Mouse (Mus musculus): Measurements from ENCODE around the gene Efcab9. TPM values are rescaled to one million over a fixed set of nuclear protein-coding genes. Genes with fewer than 3 reads are reported as not detected.

Gene Efcab9
- polyA plus RNA-seq (2016; fragmentation: Nextera tagmentation; extraction: Ambion mirVana), result 0.21 and 0.25 TPM in 2 replicates

DNA sequence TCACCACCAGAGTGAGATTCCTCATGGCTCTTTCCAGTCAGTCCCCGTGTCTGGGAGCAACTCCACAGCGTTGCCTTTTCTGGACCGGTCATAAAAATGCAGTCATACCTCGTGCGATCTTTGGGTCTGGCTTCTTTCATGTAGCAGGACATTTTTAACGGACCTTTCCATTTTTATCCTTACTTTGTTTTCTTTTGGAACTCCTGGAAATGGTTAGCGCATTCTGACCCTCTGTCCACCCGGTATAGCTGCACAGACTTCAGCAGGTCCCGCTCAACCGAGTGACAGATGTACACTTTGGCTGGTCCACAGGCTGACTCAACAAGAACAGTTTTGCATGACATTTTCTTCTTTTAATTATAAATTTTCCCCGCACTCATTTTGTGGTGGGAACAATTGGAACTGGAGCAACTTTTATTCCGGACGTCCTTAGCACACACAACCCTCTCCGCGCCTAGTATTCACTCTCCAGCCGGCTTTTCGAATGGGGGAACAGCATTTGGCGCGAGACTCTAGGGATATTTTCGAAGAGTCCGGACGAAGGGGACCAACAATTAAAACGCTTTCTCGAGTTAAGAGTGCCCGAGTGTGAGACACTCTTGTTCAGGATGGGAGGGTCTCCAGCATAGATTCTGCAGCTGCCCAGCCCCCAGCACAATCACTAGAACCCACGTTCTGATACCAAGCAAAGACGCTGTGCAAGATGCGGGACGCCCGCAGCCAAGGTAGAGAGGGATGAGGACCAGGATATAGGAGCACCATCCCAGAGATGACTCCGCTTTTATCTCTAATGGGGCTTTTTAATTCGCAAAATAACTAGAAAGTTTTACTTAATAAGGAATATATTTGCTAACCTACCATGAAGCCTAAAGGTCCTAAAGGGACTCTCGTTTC is at the start of gene Efcab9:
Efcab9 (minus strand) TSS at position 211 of the 894 bp plus-strand sequence.
- H3K4me3 ChIP-seq, result peak within 1 kb of the TSS; percentile 65
- 7% methylated on average over 33 of the region's 33 CpGs for WGBS
- peaks cover 52% of the 10 kb centered on the region for H3K27me3 ChIP-seq (ENCODE audit: poor library complexity, severe bottlenecking)
- no peaks in the 10 kb centered on the region for H3K9me3 ChIP-seq
- peak within 1 kb of the TSS; percentile 83 for H3K27ac ChIP-seq
- DNase-seq (ENCODE audit: extremely low spot score, low spot score), result peak; percentile 49
- H3K4me1 ChIP-seq, result peaks cover 43% of the 10 kb centered on the region
- 0 out of 2 replicates have a peak, but pooled peaks cover 3% of the 10 kb centered on the region for H3K36me3 ChIP-seq (replicated peaks)

DNA sequence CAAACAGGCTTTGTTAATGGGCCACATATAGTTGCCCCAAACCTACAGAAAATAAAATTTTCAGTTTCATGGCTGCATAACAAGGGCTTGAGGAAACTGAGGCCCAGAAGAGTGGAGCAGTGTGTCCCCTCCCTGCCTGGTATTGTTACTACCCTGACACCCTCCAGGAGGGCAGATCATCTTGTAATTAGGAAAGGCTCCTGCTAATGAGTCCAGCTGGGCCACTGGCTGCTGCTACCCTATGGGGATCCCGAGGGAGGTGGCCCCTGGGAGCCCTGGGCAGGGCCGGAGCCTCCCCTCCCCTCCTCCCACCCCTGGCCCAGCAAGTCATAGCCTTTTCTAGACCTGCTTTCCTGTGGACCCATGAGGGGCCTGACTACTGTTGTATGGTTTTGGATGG is 49.1 kb upstream of the Efcab9 start:
- 46% methylated on average over 2 of the region's 2 CpGs for WGBS
- Histone ChIP-seq H3K36me3 (replicated peaks) (0 out of 2 replicates have a peak, but pooled peaks cover 2% of the 10 kb centered on the region), H3K27ac (peak overlapping the region; percentile 37; the same call in 1 of the 2 replicates), H3K27me3 (ENCODE audit: poor library complexity, severe bottlenecking) (no peaks in the 10 kb centered on the region), H3K4me1 (peaks cover 18% of the 10 kb centered on the region), H3K9me3 (no peaks in the 10 kb centered on the region), H3K4me3 (no peak overlapping the region)
- DNase-seq (ENCODE audit: extremely low spot score, low spot score), result no peak

DNA sequence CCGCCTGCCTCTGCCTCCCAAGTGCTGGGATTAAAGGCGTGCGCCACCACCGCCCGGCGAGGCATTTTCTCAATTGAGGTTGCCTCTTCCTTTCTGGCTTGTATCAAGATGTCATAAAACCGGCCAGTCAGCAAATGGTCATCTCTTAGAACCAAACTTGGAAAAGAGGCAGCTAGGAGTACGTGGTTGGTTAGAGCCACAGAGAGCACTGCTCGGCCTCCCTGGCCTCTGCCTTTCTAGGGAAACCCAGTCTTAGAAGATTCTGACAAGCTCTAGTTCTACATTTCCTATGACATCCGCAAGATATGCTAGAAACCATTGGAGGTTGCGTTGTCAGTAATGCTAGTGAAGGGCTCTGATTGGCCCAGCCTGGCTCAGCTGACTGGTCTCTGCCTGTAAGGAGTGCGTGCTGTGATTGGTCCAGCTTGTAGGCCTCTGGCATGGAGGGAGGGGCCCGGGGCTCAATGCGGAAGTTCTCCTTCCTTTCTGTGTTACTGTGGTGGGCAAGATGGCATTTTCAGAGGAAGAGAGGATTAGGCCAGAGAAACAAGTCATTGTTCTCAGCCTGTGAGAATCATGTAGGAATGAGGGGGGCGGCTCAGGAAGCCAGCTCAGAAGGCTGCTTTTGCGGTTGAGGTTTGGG is 48.5 kb upstream of the Efcab9 start:
- 0 out of 2 replicates have a peak overlapping the region, but pooled peaks have one; percentile 37 for H3K27ac ChIP-seq
- H3K27me3 ChIP-seq (ENCODE audit: poor library complexity, severe bottlenecking), result no peaks in the 10 kb centered on the region
- WGBS, result 74% methylated on average over 16 of the region's 16 CpGs

DNA sequence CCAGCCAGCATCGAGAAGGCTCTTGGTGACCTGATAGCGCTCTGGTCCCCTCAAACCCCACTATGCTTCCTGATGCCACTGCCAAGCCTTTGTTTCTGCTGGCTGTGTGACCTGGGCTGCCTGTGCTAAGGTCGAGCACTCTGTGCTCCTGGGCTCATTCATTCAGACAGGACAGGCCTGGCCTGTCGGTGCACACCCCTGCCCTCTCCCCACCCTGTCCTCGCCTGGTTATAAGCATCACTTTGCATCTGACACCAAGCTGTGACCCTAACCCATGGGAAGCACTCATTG is 44.8 kb upstream of the Efcab9 start:
- Histone ChIP-seq H3K4me1 (peaks cover 18% of the 10 kb centered on the region), H3K27ac (peak overlapping the region; percentile 41; the same call in 1 of the 2 replicates), H3K4me3 (no peak overlapping the region), H3K36me3 (replicated peaks) (0 out of 2 replicates have a peak, but pooled peaks cover 2% of the 10 kb centered on the region), H3K9me3 (no peaks in the 10 kb centered on the region), H3K27me3 (ENCODE audit: poor library complexity, severe bottlenecking) (no peaks in the 10 kb centered on the region)
- WGBS, result 77% methylated on average over 5 of the region's 5 CpGs
- no peak for DNase-seq (ENCODE audit: extremely low spot score, low spot score)

More for the DNA sequence above, 48.5 kb upstream of the Efcab9 start:
- H3K9me3 ChIP-seq, result no peaks in the 10 kb centered on the region
- H3K4me3 ChIP-seq, result no peak overlapping the region
- H3K36me3 ChIP-seq (replicated peaks), result 0 out of 2 replicates have a peak, but pooled peaks cover 2% of the 10 kb centered on the region
- DNase-seq (ENCODE audit: extremely low spot score, low spot score), result no peak
- peaks cover 18% of the 10 kb centered on the region for H3K4me1 ChIP-seq

DNA sequence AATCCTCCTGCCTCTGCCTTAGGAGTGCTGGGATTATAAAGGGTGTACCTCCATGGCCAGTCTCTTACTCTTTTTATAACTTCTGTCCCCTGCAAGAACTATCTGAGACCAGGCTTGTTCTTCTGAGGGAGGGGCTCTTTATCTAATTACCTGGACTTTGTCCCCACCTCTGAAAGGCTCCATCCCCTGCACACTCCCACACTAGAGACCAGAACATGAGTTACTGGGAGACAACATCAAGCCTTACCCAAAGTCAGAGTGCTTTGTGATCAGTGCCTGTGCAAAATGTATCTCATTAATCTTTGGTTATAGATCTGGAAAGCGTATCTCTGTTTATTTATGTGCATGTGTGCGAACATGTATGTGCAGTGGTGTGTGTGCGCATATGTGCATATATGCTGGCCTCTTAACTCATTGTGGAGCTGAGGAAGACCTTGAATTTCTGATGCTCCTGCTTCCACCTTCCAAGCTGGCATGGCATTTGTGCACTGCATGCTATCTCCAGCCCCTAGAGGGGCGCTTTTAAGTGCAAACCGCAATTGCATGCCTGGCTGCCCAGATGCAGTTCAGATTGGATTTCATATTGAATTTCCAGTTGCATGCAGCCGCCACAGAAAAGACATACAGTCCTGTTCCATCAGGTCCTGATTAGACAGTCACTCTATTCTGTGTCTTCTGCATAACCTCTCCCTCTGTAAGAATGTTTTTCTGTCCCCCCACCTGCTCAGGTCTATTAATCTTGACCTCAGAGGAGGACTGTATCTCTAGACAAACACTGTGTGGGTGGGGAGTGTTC is 44.3 kb upstream of the Efcab9 start:
- peaks cover 15% of the 10 kb centered on the region for H3K4me1 ChIP-seq
- H3K27ac ChIP-seq, result peak overlapping the region; percentile 41; the same call in 1 of the 2 replicates
- H3K4me3 ChIP-seq, result no peak overlapping the region
- no peaks in the 10 kb centered on the region for H3K27me3 ChIP-seq (ENCODE audit: poor library complexity, severe bottlenecking)
- H3K9me3 ChIP-seq, result no peaks in the 10 kb centered on the region
- H3K36me3 ChIP-seq (replicated peaks), result 0 out of 2 replicates have a peak, but pooled peaks cover 2% of the 10 kb centered on the region
- WGBS, result 93% methylated on average over 6 of the region's 6 CpGs
- no peak for DNase-seq (ENCODE audit: extremely low spot score, low spot score)

DNA sequence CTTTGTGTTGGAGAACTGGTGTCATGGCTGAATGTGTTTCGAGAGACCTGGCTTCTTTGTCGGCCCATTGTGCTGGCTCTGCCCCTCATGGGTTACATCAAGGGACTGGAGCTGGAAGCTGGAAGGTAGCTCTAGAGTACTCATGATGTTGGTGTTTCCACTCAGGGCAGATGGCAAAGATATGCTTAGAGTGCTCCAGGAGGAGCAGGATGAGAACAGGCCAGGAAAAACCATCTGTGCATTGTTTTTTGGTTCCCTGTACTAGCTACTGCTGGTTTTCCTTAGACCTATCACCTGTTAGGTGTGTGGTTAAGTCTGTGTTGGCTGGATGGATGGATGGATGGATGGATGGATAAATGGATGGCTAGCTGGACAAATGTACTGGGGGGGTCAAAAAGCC is 41.8 kb upstream of the Efcab9 start:
- Histone ChIP-seq H3K9me3 (no peaks in the 10 kb centered on the region), H3K36me3 (replicated peaks) (no peaks in the 10 kb centered on the region), H3K4me3 (no peak overlapping the region), H3K27ac (no peak overlapping the region), H3K27me3 (ENCODE audit: poor library complexity, severe bottlenecking) (no peaks in the 10 kb centered on the region), H3K4me1 (peaks cover 8% of the 10 kb centered on the region)
- 91% methylated on average over 2 of the region's 2 CpGs for WGBS
- DNase-seq (ENCODE audit: extremely low spot score, low spot score), result no peak

DNA sequence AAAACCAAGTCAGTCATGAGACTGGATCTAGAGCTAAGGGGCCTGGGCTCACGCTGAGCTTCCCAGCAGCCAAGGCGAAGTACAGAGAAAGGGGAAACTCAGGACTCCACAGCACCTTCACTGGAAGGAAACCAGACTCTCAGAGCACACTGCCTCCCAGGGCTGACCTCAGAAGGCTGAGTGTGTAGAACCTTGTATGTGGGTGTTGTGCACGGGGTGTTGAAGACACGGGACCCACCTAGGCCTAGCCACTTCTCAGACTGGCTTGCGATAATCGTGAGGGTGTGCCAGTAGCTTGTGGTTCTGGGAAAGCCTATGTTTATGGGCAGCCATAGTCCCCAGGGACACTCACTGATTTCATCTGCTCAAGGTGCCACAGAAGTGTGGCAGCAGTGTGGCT is 39.2 kb upstream of the Efcab9 start:
- Histone ChIP-seq H3K4me3 (no peak overlapping the region), H3K4me1 (peaks cover 11% of the 10 kb centered on the region), H3K27ac (no peak overlapping the region), H3K36me3 (replicated peaks) (no peaks in the 10 kb centered on the region), H3K9me3 (no peaks in the 10 kb centered on the region), H3K27me3 (ENCODE audit: poor library complexity, severe bottlenecking) (no peaks in the 10 kb centered on the region)
- 90% methylated on average over 6 of the region's 6 CpGs for WGBS
- no peak for DNase-seq (ENCODE audit: extremely low spot score, low spot score)

DNA sequence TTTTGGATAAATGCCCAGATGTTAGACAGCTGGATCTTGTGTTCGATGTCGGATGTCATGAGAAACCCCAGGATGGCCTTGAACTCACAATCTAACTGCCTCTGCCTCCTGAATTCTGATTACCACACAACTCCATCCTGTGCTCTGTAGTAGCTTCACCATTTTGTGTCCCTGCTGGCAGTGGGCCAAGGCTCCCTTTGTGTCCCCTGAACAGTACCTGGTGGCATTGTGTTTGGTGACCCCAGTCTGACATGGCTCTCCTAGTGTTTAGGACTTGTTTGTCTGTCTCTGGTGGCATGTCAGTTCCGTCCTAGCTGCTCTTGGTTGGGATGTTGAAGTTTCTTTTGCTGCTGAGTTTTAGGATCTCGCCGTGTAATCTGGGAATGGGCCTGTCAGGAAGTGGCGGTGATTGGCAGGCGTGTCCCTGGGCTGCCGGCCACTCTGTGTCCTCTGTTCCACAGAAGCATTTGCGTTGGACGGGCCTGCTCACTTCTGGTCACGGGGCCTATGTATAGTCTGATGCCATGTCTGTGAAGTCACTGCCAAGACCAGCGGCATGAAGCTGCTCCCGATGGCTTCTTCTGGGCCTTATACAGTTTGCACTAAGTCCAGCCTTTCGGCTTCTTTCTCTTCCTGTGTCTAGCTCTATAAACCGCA is 36.9 kb upstream of the Efcab9 start:
- WGBS, result 94% methylated on average over 15 of the region's 15 CpGs
- H3K27ac ChIP-seq, result no peak overlapping the region
- H3K4me1 ChIP-seq, result peaks cover 24% of the 10 kb centered on the region
- no peaks in the 10 kb centered on the region for H3K36me3 ChIP-seq (replicated peaks)
- no peaks in the 10 kb centered on the region for H3K27me3 ChIP-seq (ENCODE audit: poor library complexity, severe bottlenecking)
- no peaks in the 10 kb centered on the region for H3K9me3 ChIP-seq
- DNase-seq (ENCODE audit: extremely low spot score, low spot score), result no peak
- H3K4me3 ChIP-seq, result no peak overlapping the region

DNA sequence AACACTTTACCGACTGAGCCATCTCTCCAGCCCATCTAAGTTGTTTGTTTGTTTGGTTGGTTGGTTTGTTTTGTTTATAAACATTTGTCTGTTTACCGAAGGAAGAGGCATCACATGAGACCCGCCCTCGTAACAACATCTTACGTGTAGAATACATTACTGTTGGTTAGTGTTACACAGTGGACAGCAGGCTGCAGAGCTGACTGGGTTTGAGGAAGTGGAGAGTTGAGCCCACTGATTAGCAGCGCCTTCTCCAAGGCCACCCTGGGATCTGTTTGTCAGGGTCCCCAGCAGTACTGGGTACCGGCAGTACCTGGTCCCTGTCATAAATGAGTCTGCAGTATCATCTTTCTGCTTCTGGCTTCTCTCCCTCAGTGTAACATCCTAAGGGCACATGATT is 36.2 kb upstream of the Efcab9 start:
- WGBS, result 88% methylated on average over 7 of the region's 7 CpGs
- H3K27ac ChIP-seq, result no peak overlapping the region
- no peak for DNase-seq (ENCODE audit: extremely low spot score, low spot score)
- no peak overlapping the region for H3K4me3 ChIP-seq
- no peaks in the 10 kb centered on the region for H3K9me3 ChIP-seq
- H3K4me1 ChIP-seq, result peaks cover 31% of the 10 kb centered on the region
- H3K36me3 ChIP-seq (replicated peaks), result no peaks in the 10 kb centered on the region
- H3K27me3 ChIP-seq (ENCODE audit: poor library complexity, severe bottlenecking), result no peaks in the 10 kb centered on the region

DNA sequence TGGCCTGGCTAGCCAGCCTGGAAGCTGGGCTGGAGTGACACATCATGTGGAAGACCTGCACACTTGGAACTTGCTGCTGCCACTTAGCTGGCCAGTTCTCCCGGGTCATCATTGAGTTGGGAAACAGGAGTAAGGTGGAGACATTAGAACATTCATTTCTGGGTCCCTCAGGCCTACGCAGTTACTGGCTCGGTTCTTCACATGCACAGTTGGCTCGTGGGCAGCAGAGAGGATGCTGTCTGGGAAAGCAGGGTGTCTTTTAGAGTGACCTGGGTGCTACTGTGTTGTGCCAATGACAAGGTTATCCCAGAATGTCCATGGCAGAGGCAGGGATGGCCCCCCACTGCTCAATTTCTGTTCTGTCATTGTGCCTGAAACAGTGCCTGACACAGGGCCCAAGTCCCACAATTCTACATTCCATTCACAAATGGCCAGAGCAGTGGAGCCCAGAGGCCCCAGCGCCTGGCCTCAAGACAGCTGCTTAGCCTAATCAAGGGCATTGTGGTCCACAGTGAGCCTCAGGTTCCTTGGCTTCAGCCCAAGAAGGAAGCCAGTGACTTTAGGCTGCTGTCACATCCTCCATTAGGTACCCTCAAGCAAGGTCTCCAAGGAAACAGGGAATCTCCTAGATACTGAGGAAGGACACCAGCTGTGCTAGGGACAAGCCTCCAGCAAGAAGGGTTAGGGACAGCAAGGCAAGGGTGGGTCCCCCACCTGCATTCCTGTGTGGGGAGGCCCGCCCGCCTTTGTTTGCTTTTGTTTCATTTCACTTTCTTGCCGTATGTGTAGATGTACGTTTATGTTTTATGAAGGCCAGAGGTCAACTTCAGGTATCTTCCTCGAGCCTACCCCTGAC is 35.3 kb upstream of the Efcab9 start:
- 90% methylated on average over 10 of the region's 10 CpGs for WGBS
- Histone ChIP-seq H3K27me3 (ENCODE audit: poor library complexity, severe bottlenecking) (no peaks in the 10 kb centered on the region), H3K9me3 (no peaks in the 10 kb centered on the region), H3K4me3 (no peak overlapping the region), H3K4me1 (peaks cover 38% of the 10 kb centered on the region), H3K27ac (no peak overlapping the region), H3K36me3 (replicated peaks) (no peaks in the 10 kb centered on the region)
- DNase-seq (ENCODE audit: extremely low spot score, low spot score), result no peak

DNA sequence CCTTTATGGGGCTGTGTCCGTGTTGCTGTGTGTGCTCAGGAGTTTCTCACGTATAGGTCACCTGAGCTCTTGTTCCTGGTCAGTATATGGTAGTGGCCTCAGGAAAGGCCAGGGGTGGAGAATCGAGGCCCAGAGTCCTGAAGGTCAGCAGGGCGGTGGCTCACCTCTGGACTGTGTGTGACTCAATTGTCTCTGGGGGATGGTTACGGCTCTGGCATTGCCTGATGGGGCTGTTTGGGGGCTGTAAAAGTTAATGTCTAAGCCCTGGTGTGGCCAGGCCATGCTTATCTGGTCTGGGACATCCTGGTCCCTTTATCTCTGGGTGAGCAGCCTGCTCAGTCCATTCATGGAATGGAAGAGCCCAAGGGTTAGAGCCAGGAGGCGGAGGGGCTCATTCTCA is 34.3 kb upstream of the Efcab9 start:
- Histone ChIP-seq H3K36me3 (replicated peaks) (no peaks in the 10 kb centered on the region), H3K4me1 (peaks cover 47% of the 10 kb centered on the region), H3K27me3 (ENCODE audit: poor library complexity, severe bottlenecking) (no peaks in the 10 kb centered on the region), H3K27ac (no peak overlapping the region), H3K9me3 (no peaks in the 10 kb centered on the region), H3K4me3 (no peak overlapping the region)
- 90% methylated on average over 6 of the region's 6 CpGs for WGBS
- DNase-seq (ENCODE audit: extremely low spot score, low spot score), result no peak
